Mouse (Mus musculus) cortical plate, adult 2 months (tissue): ENCODE measurements around the gene Frs2.

Experiments used
- CTCF ChIP-seq: fragments of 200-500 bp; IDR thresholded peaks from 2 replicates; pipeline ENCODE4 v1.5.1; 2011; ENCODE audit warnings: mild to moderate bottlenecking, control low read depth, low read length; ENCODE audit not compliant: insufficient read depth; ENCODE audit errors: extremely low read depth
- POLR2A ChIP-seq: fragments of 200-500 bp; IDR thresholded peaks from 2 replicates; pipeline ENCODE4 v1.6.1; 2011; ENCODE audit warnings: mild to moderate bottlenecking, low read length, control low read depth; ENCODE audit not compliant: insufficient read depth; ENCODE audit errors: extremely low read depth

DNA sequence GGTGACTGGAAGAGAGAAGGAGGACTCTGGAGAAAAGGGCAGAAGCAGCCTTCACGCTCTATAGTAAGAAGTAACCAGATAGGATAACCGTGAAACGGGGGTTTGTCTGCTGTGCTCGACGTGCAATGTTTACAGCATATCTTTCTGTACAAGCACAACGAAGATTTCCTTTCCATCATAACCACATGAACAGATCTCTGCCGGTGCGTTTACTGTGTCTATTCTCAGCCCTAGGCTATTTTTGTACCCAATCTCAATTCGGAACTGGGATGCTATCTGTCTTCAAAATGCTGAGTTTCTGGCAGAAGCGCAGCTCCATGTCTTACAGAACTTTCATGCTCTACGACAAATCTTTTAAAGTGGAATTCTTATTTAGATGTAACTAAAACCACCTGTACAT, 28.8 kb downstream of the Frs2 start:
- TF ChIP-seq POLR2A (no peak), CTCF (no peak)
